Mouse (Mus musculus) CH12.LX (cell line): ENCODE results near the gene Fpr3.

ENCODE experiments used
- GABPA ChIP-seq: IDR thresholded peaks from 2 replicates; pipeline ENCODE4 v1.6.1; 2012; ENCODE audit warnings: low read depth, low read length, improper control_type of control experiment, inconsistent platforms; ENCODE audit not compliant: insufficient replicate concordance
- MYC ChIP-seq: IDR thresholded peaks from 2 replicates; pipeline ENCODE4 v1.6.1; 2011; ENCODE audit warnings: low read depth, mild to moderate bottlenecking, improper control_type of control experiment, low read length
- POLR2AphosphoS2 ChIP-seq: IDR thresholded peaks from 2 replicates; pipeline ENCODE4 v1.6.1; 2011; ENCODE audit warnings: low read depth, low read length, improper control_type of control experiment
- TBP ChIP-seq: conservative IDR thresholded peaks from 2 replicates; pipeline ENCODE4 v1.6.1; 2011; ENCODE audit warnings: low read depth, low read length, improper control_type of control experiment
- ZNF384 ChIP-seq: IDR thresholded peaks from 2 replicates; pipeline ENCODE4 v1.6.1; 2012; ENCODE audit warnings: low read depth, low read length, improper control_type of control experiment, inconsistent platforms

GRCm38 (mm10) chr17:17849906-17850712, 37.5 kb upstream of the Fpr3 start:
- TF ChIP-seq TBP = no peak
- TF ChIP-seq POLR2AphosphoS2 = no peak
- no peak for TF ChIP-seq MYC
- no peak for TF ChIP-seq GABPA
- TF ChIP-seq ZNF384 = no peak
